Mouse (Mus musculus) bone marrow, adult 2 months (tissue): Measurements from ENCODE around the gene Krt73. TPM values are rescaled to one million over a fixed set of nuclear protein-coding genes. Genes with fewer than 3 reads are reported as not detected.

Experiments used
- H3K27ac ChIP-seq: fragments of 200-500 bp; 2 replicates; pipeline ENCODE4 v1.5.1; 2012; ENCODE audit warnings: low read depth, mild to moderate bottlenecking, control low read depth, inconsistent platforms, low read length; ENCODE audit not compliant: control insufficient read depth, poor library complexity, insufficient read depth
- H3K4me1 ChIP-seq: fragments of 200-500 bp; 2 replicates; pipeline ENCODE4 v1.6.1; 2011; ENCODE audit warnings: low read length; ENCODE audit not compliant: control insufficient read depth, insufficient read depth
- H3K4me3 ChIP-seq: fragments of 200-500 bp; replicated peaks from 2 replicates; pipeline ENCODE3; 2011; ENCODE audit warnings: mild to moderate bottlenecking, low read depth, low read length, control low read depth; ENCODE audit not compliant: control insufficient read depth
- CTCF ChIP-seq: fragments of 200-500 bp; IDR thresholded peaks from 2 replicates; pipeline ENCODE4 v1.5.1; 2011; ENCODE audit warnings: low read length, control low read depth; ENCODE audit not compliant: control insufficient read depth, insufficient read depth
- POLR2A ChIP-seq: fragments of 200-500 bp; IDR thresholded peaks from 2 replicates; pipeline ENCODE4 v1.6.1; 2011; ENCODE audit warnings: low read depth, mild to moderate bottlenecking, control low read depth, low read length, borderline replicate concordance; ENCODE audit not compliant: control insufficient read depth
- WGBS: fragments of 180-500 bp; shearing (Covaris S2); methylation state at CpG from one replicate; pipeline ENCODE4 v1.1.7; 2018; 5-methylcytosine and 5-hydroxymethylcytosine counted together
- polyA plus RNA-seq: library from polyadenylated mRNA; stranded (reverse); fragments of >200 nt; gene quantifications from 2 replicates; pipeline ENCODE4 v1.2.4, GENCODE M21; 2011; ENCODE audit warnings: low replicate concordance; ENCODE audit not compliant: missing spikeins, insufficient read depth, insufficient read length

The Krt73 gene
- polyA plus RNA-seq, 1 experiment: not detected

GRCm38 (mm10) chr15:101817875-101818274 is 15.7 kb upstream of the Krt73 start, which contains the start of gene Krt2:
TSS of gene Krt2 (minus strand) at chr15:101818169.
- H3K4me3 ChIP-seq: no peak within 1 kb of the TSS
- TF ChIP-seq CTCF (no peak), POLR2A (no peak)
- 76% methylated on average over 16 of the region's 16 CpGs for WGBS
- H3K27ac ChIP-seq: no peak within 1 kb of the TSS
- no peaks in the 10 kb centered on the region for H3K4me1 ChIP-seq

- Histone ChIP-seq H3K4me1 (no peaks in the 10 kb centered on the region), H3K4me3 (no peak overlapping the region), H3K27ac (no peak overlapping the region)
- TF ChIP-seq CTCF (no peak), POLR2A (no peak)
- WGBS: 77% methylated on average over 11 of the region's 11 CpGs
Observed at GRCm38 (mm10) chr15:101803052-101803822, 1.1 kb upstream of the Krt73 start.

- H3K4me3 ChIP-seq: no peak overlapping the region
- TF ChIP-seq CTCF: no peak
- no peak for TF ChIP-seq POLR2A
- WGBS: 21% methylated on average over 3 of the region's 3 CpGs
- no peaks in the 10 kb centered on the region for H3K4me1 ChIP-seq
- no peak overlapping the region for H3K27ac ChIP-seq
Observed at GRCm38 (mm10) chr15:101790867-101791266, 11.3 kb downstream of the Krt73 start.

DNA sequence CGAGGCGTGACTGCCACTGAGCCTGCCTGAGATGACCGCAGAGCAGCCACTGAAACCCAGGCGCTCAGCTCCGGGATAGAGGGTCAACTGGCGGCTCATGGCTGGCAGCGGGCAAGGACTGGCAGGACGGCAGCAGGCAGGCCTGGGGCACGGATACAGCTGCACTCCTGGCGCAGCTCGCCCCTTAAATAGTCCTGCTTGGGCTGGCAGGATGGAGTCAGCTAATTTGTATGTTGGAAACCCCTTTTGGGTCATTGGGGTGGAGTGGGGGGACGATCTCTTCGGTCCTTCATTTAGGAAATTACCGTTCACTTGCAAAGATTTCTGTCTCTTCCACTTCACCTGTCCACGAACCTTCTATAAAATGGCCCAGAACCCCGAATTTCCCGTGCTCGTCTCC is 15.8 kb downstream of the Krt73 start, which contains the start of gene Krt72:
Gene Krt72 (minus strand): TSS at position 101 of the 400 bp plus-strand sequence.
- 86% methylated on average over 18 of the region's 18 CpGs for WGBS
- no peak within 1 kb of the TSS for H3K27ac ChIP-seq
- H3K4me1 ChIP-seq: no peaks in the 10 kb centered on the region
- H3K4me3 ChIP-seq: no peak within 1 kb of the TSS
- TF ChIP-seq CTCF (no peak), POLR2A (no peak)

DNA sequence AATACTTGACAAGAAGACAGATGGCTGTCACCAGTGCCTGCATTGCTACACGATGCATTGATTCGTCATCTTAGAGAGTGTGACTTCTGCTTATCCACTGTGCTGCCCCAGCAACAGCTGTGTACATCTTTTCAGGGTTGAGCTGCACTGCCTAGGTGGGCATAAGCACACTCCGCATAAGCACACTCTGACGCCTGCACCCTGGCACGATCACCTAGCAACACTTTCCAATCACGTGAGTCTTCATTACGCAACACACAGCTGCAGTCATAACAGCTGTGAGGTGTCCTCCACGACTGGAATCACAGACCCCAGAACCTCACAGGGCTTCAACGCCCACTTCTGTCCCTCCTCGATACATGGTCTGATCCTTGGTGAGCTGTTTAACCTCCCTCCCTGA is 28.7 kb downstream of the Krt73 start:
- TF ChIP-seq POLR2A (no peak), CTCF (no peak)
- Histone ChIP-seq H3K4me1 (no peaks in the 10 kb centered on the region), H3K4me3 (no peak overlapping the region), H3K27ac (no peak overlapping the region)
- WGBS: 49% methylated on average over 10 of the region's 10 CpGs

DNA sequence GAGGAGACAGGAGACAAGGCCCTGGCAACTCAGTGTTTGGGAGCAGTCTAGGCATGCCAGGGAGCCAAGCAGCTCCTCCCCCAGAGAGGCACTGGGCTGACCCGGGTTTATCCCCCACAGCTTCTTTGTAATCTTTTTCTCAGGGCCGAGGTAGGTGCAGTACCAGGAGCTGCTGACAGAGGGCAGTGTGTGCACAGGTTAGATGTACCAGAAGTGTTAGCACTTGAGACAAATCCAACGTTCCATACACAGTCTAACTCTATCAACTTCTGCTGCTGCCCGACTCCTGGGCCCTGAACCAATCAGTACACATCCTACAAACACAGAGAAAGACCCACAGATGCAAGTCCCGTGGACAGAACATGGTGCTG is 29.4 kb downstream of the Krt73 start:
- 3% methylated on average over 5 of the region's 5 CpGs for WGBS
- Histone ChIP-seq H3K27ac (no peak overlapping the region), H3K4me1 (no peaks in the 10 kb centered on the region), H3K4me3 (no peak overlapping the region)
- TF ChIP-seq CTCF (peak; percentile 83), POLR2A (no peak)

- no peak for TF ChIP-seq CTCF
- no peak for TF ChIP-seq POLR2A
- Histone ChIP-seq H3K4me1 (no peaks in the 10 kb centered on the region), H3K27ac (no peak overlapping the region), H3K4me3 (no peak overlapping the region)
- WGBS: 61% methylated on average over 5 of the region's 5 CpGs
Observed at GRCm38 (mm10) chr15:101772080-101772710, 30.0 kb downstream of the Krt73 start.

- no peak overlapping the region for H3K4me3 ChIP-seq
- H3K27ac ChIP-seq: no peak overlapping the region
- H3K4me1 ChIP-seq: no peaks in the 10 kb centered on the region
- 50% methylated on average over 8 of the region's 8 CpGs for WGBS
- TF ChIP-seq CTCF: no peak
- no peak for TF ChIP-seq POLR2A
Observed at GRCm38 (mm10) chr15:101770226-101770625, 31.9 kb downstream of the Krt73 start.

Other genes starting within 250 kb of the Krt73 start
- gene Krt90, start 239.4 kb downstream of the Krt73 start, polyA plus RNA-seq: not detected in 2 replicates
- gene Krt75, start 228.4 kb downstream of the Krt73 start, polyA plus RNA-seq: not detected in 2 replicates
- gene Gm5414, start 174.2 kb downstream of the Krt73 start, polyA plus RNA-seq: not detected in 2 replicates
- not detected in 2 replicates for gene Gm5478, start 155.0 kb downstream of the Krt73 start, polyA plus RNA-seq
- gene Krt6b, start 122.1 kb downstream of the Krt73 start, polyA plus RNA-seq: not detected in 2 replicates
- gene Krt6a, start 108.0 kb downstream of the Krt73 start, polyA plus RNA-seq: not detected in 2 replicates
- gene Krt5, start 89.4 kb downstream of the Krt73 start, polyA plus RNA-seq: not detected in 2 replicates
- gene Krt71, start 59.2 kb downstream of the Krt73 start, polyA plus RNA-seq: not detected in 2 replicates
- gene Krt72, start 15.9 kb downstream of the Krt73 start, polyA plus RNA-seq: not detected in 2 replicates
- gene Krt2, start 15.8 kb upstream of the Krt73 start, polyA plus RNA-seq: not detected in 2 replicates
- gene Krt1, start 48.4 kb upstream of the Krt73 start, polyA plus RNA-seq: not detected in 2 replicates
- not detected in 2 replicates for gene Krt77, start 67.4 kb upstream of the Krt73 start, polyA plus RNA-seq
- not detected in 2 replicates for gene Krt76, start 90.6 kb upstream of the Krt73 start, polyA plus RNA-seq
- gene Krt4, start 122.4 kb upstream of the Krt73 start, polyA plus RNA-seq: not detected in 2 replicates
- not detected in 2 replicates for gene Krt79, start 138.0 kb upstream of the Krt73 start, polyA plus RNA-seq
- gene Krt78, start 151.9 kb upstream of the Krt73 start, polyA plus RNA-seq: not detected in 2 replicates
- 1.0 TPM in 1 of 2 replicates, not detected in the other for gene Krt8, start 202.1 kb upstream of the Krt73 start, polyA plus RNA-seq
- 2.0 and 5.6 TPM in 2 replicates for gene Krt18, start 225.8 kb upstream of the Krt73 start, polyA plus RNA-seq